Mouse (Mus musculus) small intestine, adult 2 months (tissue): Measurements from ENCODE around the gene Plekhg2.

Experiments used
- CTCF ChIP-seq: fragments of 200-500 bp; IDR thresholded peaks from 2 replicates; pipeline ENCODE4 v1.5.1; 2012; ENCODE audit warnings: low read depth, mild to moderate bottlenecking, control low read depth, inconsistent platforms, low read length, moderate library complexity, mixed read lengths; ENCODE audit not compliant: insufficient replicate concordance, insufficient read length; ENCODE audit errors: extremely low read depth
- POLR2A ChIP-seq: fragments of 200-500 bp; IDR thresholded peaks from 2 replicates; pipeline ENCODE4 v1.6.1; 2012; ENCODE audit warnings: low read depth, mild to moderate bottlenecking, control low read depth, inconsistent platforms, low read length, moderate library complexity

- peak; percentile 96 for TF ChIP-seq CTCF
- no peak for TF ChIP-seq POLR2A
Observed at GRCm38 (mm10) chr7:28386462-28386861, 14.1 kb upstream of the Plekhg2 start.
